Mouse (Mus musculus) kidney, adult 2 months (tissue): ENCODE results near the gene Syndig1l. TPM values are rescaled to one million over a fixed set of nuclear protein-coding genes. Genes with fewer than 3 reads are reported as not detected.

Source experiments
- DNase-seq: peaks from one replicate; pipeline ENCODE4 v3.0.0; 2021
- H3K27ac ChIP-seq: fragments of 200-500 bp; 2 replicates; pipeline ENCODE4 v1.5.1; 2012; ENCODE audit warnings: low read depth, low read length, control low read depth, inconsistent platforms; ENCODE audit not compliant: insufficient read depth
- H3K27me3 ChIP-seq: fragments of 200-500 bp; replicated peaks from 2 replicates; pipeline ENCODE4 v1.6.1; 2012; ENCODE audit warnings: mild to moderate bottlenecking, moderate library complexity, low read length, inconsistent platforms; ENCODE audit not compliant: control insufficient read depth, insufficient read depth
- H3K36me3 ChIP-seq: fragments of 200-500 bp; 2 replicates; pipeline ENCODE4 v1.6.1; 2012; ENCODE audit warnings: mild to moderate bottlenecking, moderate library complexity, low read length, inconsistent platforms; ENCODE audit not compliant: control insufficient read depth, insufficient read depth
- H3K4me1 ChIP-seq: fragments of 200-500 bp; 2 replicates; pipeline ENCODE4 v1.6.1; 2011; ENCODE audit warnings: low read length; ENCODE audit not compliant: control insufficient read depth, insufficient read depth
- H3K4me3 ChIP-seq: fragments of 200-500 bp; 2 replicates; pipeline ENCODE4 v1.5.1; 2011; ENCODE audit warnings: mild to moderate bottlenecking, low read depth, low read length, control low read depth; ENCODE audit not compliant: insufficient read depth
- CTCF ChIP-seq: fragments of 200-500 bp; conservative IDR thresholded peaks from 2 replicates; pipeline ENCODE4 v1.5.1; 2011; ENCODE audit warnings: low read depth, mild to moderate bottlenecking, control low read depth, low read length, moderate library complexity, mixed read lengths; ENCODE audit not compliant: insufficient read depth, insufficient read length
- POLR2A ChIP-seq: fragments of 200-500 bp; IDR thresholded peaks from one replicate; pipeline ENCODE4 v1.6.1; 2011; ENCODE audit warnings: low read depth, low read length, control low read depth
- WGBS: fragments of 180-500 bp; shearing (Covaris S2); methylation state at CpG from one replicate; pipeline ENCODE4 v1.1.7; 2018; 5-methylcytosine and 5-hydroxymethylcytosine counted together
- polyA plus RNA-seq: library from polyadenylated mRNA; depleted of rRNA; stranded (reverse); fragments of >200 nt; gene quantifications from 2 replicates; pipeline ENCODE4 v1.2.3, GENCODE M21; 2012

The Syndig1l gene
- polyA plus RNA-seq, 1 experiment = not detected

DNA sequence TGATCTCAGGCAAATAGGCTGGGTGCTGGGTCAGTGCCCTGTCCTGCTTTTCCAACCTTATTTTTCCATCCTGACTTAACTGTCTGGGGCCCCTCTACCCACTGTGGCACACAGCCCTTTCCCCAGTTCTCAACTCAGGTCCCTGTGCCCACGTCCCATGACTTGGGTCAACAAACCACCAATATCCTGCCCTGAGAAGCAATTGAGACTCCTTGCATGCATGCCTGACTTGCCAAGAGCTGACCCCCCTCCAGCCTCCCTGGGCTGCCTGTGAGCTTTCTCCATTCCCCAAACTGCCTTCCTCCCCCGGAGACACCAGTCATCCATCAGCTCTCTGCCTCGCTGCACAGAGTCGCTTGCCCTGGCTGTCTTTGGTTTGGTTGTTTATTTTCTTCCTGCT is 28.4 kb upstream of the Syndig1l start:
- TF ChIP-seq CTCF = no peak
- TF ChIP-seq POLR2A = no peak
- WGBS = 17% methylated on average over 4 of the region's 4 CpGs
- Histone ChIP-seq H3K27me3 (no peaks in the 10 kb centered on the region), H3K36me3 (no peaks in the 10 kb centered on the region), H3K4me3 (no peak overlapping the region), H3K4me1 (no peaks in the 10 kb centered on the region), H3K27ac (no peak overlapping the region)
- no peak for DNase-seq

DNA sequence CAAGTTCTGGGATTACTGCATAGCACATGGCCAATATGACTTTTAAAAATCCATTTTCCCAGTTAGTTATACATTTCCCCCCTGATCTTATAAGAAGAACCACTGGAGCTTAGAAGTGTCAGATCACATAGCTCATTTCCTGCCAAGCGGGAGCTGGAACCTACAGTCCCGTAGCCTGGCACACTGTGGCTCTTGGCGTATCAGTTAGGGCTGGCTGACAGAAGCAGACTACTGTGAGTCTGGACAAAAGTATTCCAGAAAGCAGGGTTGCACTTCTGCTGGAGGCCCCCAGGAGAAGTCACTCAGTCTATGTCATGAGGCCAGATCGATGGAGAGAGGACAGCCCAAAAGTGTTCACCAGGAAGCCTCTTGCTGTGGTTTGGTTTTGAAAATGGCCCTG is 27.8 kb upstream of the Syndig1l start:
- TF ChIP-seq POLR2A (no peak), CTCF (no peak)
- Histone ChIP-seq H3K4me3 (no peak overlapping the region), H3K27ac (no peak overlapping the region), H3K36me3 (no peaks in the 10 kb centered on the region), H3K4me1 (no peaks in the 10 kb centered on the region), H3K27me3 (no peaks in the 10 kb centered on the region)
- WGBS = 61% methylated on average over 4 of the region's 4 CpGs
- DNase-seq = no peak

DNA sequence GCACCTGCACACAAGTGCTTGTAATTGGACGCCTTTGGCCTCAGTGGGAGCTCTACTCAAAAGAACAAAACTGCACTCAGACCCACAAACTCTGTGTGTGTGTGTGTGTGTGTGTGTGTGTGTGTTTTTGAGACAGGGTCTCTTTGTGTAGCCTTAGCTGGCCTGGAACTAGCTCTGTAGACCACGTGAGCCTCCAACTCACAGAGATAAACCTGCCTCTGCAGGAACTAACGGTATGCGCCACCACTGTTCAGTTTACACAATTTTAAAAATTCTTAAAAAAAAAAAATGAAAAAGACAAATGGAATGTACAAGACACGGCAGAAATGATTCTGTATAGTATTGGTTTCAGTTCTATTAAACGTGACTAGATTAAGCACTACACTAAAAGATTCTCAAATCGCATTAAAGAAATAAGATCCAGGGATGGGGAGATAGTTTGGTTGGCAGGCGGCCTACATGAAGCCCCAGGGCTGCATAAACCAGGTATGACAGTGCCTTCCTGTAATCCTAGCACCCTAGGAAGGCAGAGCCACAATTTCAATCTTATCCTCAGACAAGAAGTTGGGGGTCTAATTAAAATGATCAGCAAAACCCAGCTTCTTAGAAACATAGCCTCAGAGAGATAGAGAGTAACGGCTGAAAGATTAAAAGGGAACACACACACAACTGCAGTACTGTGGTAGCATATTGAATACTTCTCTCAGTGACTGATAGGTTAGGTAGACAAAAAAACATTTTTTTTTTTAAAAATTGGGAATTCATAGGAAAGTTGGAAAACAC is 20.0 kb upstream of the Syndig1l start:
- no peak for DNase-seq
- H3K27ac ChIP-seq = no peak overlapping the region
- H3K4me3 ChIP-seq = no peak overlapping the region
- H3K36me3 ChIP-seq = no peaks in the 10 kb centered on the region
- no peak for TF ChIP-seq POLR2A
- TF ChIP-seq CTCF = no peak
- H3K4me1 ChIP-seq = no peaks in the 10 kb centered on the region
- 89% methylated on average over 9 of the region's 9 CpGs for WGBS
- no peaks in the 10 kb centered on the region for H3K27me3 ChIP-seq

DNA sequence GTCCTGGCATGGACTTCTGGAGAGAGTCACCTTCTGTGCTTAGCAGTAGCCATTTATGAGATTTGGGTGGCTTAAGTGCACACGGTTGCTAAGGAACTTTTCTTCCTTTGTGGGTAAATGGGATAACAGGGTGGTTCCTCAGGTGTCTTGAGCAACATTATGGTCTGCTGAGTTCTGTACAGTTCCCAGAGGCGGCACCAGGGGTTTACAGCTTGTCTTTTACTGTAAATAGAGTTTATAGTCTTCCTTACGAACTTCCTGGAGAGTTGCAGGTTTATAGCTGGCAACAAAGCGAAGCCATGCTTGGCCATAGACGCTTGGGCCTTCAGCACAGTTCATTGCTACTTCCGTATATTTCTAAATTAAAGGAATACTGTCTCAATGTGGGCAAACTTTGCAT is 15.9 kb upstream of the Syndig1l start:
- 76% methylated on average over 6 of the region's 6 CpGs for WGBS
- no peak overlapping the region for H3K27ac ChIP-seq
- no peaks in the 10 kb centered on the region for H3K4me1 ChIP-seq
- H3K36me3 ChIP-seq = no peaks in the 10 kb centered on the region
- TF ChIP-seq CTCF = no peak
- no peak for TF ChIP-seq POLR2A
- no peak for DNase-seq
- no peaks in the 10 kb centered on the region for H3K27me3 ChIP-seq
- no peak overlapping the region for H3K4me3 ChIP-seq

DNA sequence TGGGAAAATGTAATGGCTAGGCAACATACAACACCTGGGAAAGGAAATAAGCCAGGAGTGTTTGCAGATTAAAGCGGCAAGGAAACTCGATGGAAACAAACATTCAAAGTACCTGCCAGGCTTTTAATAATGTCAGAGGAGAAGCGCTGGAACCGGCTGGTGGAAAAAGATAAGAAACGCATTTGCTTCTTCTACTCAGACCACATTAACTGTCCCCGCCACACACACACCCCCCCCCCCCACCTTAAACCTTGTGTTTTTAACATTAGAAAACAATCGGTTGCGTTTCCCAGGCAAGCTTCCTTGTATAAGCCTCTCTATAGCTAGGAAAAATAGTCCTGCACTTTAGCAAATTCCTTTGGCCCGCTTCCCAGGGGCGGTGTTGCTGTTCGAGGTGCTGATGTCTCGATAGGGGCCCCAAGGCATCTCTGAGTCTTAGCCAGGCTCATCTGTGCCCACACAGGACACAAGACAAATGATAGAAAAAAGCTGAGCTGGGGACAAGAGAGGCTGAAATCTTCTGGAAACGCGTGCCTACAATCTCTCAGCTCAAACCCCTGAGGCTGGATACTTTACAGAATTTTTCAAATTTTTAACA is 11.3 kb upstream of the Syndig1l start:
- Histone ChIP-seq H3K4me3 (no peak overlapping the region), H3K4me1 (no peaks in the 10 kb centered on the region), H3K36me3 (no peaks in the 10 kb centered on the region), H3K27me3 (no peaks in the 10 kb centered on the region), H3K27ac (no peak overlapping the region)
- DNase-seq = peak; percentile 1
- TF ChIP-seq CTCF (no peak), POLR2A (no peak)
- WGBS = 26% methylated on average over 14 of the region's 14 CpGs

DNA sequence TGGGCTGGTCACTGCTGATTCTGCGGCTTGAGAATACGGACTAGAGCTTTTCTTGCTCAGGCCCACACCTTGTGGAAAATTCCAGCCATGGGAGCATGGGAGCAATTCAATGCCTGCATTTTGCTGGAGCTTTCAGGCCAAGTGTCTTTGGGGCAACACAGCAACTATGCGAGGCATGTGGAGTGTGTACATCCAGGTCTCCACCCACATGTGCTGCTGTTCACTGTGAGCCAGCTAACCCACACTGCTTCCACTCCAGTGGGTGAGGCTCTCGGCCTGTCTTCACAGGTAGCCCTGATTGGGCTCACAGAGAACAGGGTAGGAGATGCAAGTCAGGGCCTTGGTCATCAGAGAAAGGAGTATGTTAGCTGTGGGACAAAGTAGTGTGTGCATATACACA is 9.2 kb upstream of the Syndig1l start:
- Histone ChIP-seq H3K27me3 (no peaks in the 10 kb centered on the region), H3K36me3 (no peaks in the 10 kb centered on the region), H3K27ac (no peak overlapping the region), H3K4me3 (no peak overlapping the region), H3K4me1 (no peaks in the 10 kb centered on the region)
- TF ChIP-seq CTCF (no peak), POLR2A (no peak)
- no peak for DNase-seq
- WGBS = 84% methylated on average over 4 of the region's 4 CpGs

DNA sequence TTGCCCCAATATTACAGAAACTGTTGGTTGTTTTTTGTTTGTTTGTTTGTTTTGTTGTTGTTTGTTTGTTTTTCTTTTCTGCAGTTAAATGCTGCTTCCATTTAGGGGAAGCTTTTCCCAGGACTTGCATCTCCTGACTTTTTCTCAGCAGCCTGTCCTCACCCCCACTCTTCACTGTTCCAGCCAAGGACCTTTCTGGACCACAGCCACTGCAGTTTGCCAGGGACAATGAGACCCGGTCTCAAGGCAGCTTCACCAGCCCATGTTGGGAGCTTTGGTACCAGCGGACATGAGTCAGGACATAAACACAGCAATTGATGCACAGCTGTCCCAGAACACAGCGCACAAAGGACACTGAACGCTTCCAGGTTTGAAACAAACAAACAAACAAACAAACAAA is 8.3 kb upstream of the Syndig1l start:
- Histone ChIP-seq H3K27me3 (no peaks in the 10 kb centered on the region), H3K4me3 (no peak overlapping the region), H3K36me3 (no peaks in the 10 kb centered on the region), H3K27ac (no peak overlapping the region), H3K4me1 (no peaks in the 10 kb centered on the region)
- DNase-seq = no peak
- 74% methylated on average over 4 of the region's 4 CpGs for WGBS
- TF ChIP-seq POLR2A = no peak
- no peak for TF ChIP-seq CTCF
